Mouse (Mus musculus) gastrocnemius, adult 8-10 months (tissue): ENCODE results near the gene Gm42688. TPM values are rescaled to one million over a fixed set of nuclear protein-coding genes. Genes with fewer than 3 reads are reported as not detected.
"Not testable (repeated sequence)": the region's sequence is repeated elsewhere in the genome, so short reads cannot be mapped to it uniquely, and the experiment has no call there.

ENCODE experiments used
- DNase-seq, 2 experiments: peaks; one replicate each; pipeline ENCODE4 v3.0.0; 2022; ENCODE audit warnings: low spot score in 2 of 2
- microRNA-seq: library from miRNA; unstranded; fragments of <30 nt; microRNA quantifications from one replicate; pipeline ENCODE4 v1.2.0, GENCODE M21; 2022
- total RNA-seq, 4 experiments: library from RNA; stranded (reverse); gene quantifications; 2 replicates each; pipeline ENCODE4 v1.2.4; 2022

Gm42688 gene
- total RNA-seq, 4 experiments from 2014 or later: 0.60 to 0.99 (median 0.82) TPM

GRCm38 (mm10) chr6:83137576-83137950 is 36.1 kb downstream of the Gm42688 start:
- peak; percentile 87 to 89 for DNase-seq

GRCm38 (mm10) chr6:83138056-83138455 is 36.6 kb downstream of the Gm42688 start:
- DNase-seq: no peak

GRCm38 (mm10) chr6:83140044-83140443 is 38.6 kb downstream of the Gm42688 start:
- DNase-seq: no peak

- DNase-seq: no peak
Observed at GRCm38 (mm10) chr6:83141636-83142035, 40.2 kb downstream of the Gm42688 start.

- no peak for DNase-seq
Observed at GRCm38 (mm10) chr6:83142211-83142731, 40.9 kb downstream of the Gm42688 start.

GRCm38 (mm10) chr6:83142886-83143285 is 41.5 kb downstream of the Gm42688 start:
- DNase-seq: no peak

- DNase-seq: no peak
Observed at GRCm38 (mm10) chr6:83145209-83145608, 43.8 kb downstream of the Gm42688 start.

GRCm38 (mm10) chr6:83145805-83146204 is 44.4 kb downstream of the Gm42688 start:
- DNase-seq: no peak

GRCm38 (mm10) chr6:83147280-83147679 is 45.9 kb downstream of the Gm42688 start:
- DNase-seq: no peak

GRCm38 (mm10) chr6:83151721-83152120 is 50.3 kb downstream of the Gm42688 start:
- DNase-seq: no peak

GRCm38 (mm10) chr6:83153038-83153437 is 51.6 kb downstream of the Gm42688 start:
- no peak for DNase-seq

GRCm38 (mm10) chr6:83153485-83153884 is 52.1 kb downstream of the Gm42688 start:
- no peak for DNase-seq

GRCm38 (mm10) chr6:83155552-83156238 is 54.3 kb downstream of the Gm42688 start:
- no peak for DNase-seq

- DNase-seq: no peak
Observed at GRCm38 (mm10) chr6:83156259-83156684, 54.9 kb downstream of the Gm42688 start, which contains the start of the genes Wdr54 and 1700003E16Rik. Gene Wdr54, minus strand, starts transcription at chr6:83156397. Gene 1700003E16Rik, plus strand, starts transcription at chr6:83156404.

GRCm38 (mm10) chr6:83159456-83159855 is 58.0 kb downstream of the Gm42688 start:
- DNase-seq: not testable (repeated sequence)

Small RNA genes lying within 50 kb of the gene (microRNA-seq; reads per million reads assigned to microRNA genes)
- not detected for gene Mir3470a

Other genes starting within 250 kb of the Gm42688 start
- under 1 TPM in 1 of 4 experiments, not detected in 3; 0.61 TPM for gene Sema4f, start 161.8 kb upstream of the Gm42688 start, total RNA-seq
- not detected for gene M1ap, start 154.7 kb upstream of the Gm42688 start, total RNA-seq
- gene Dok1, start 68.1 kb upstream of the Gm42688 start, total RNA-seq: 1 to 10 TPM in 3 of 4 experiments, under 1 TPM in 1; 0.56 to 1.2 (median 1.1) TPM
- 1 to 10 TPM in 3 of 4 experiments, under 1 TPM in 1; 0.97 to 1.5 (median 1.3) TPM for gene Loxl3, start 67.4 kb upstream of the Gm42688 start, total RNA-seq
- gene Aup1, start 47.1 kb upstream of the Gm42688 start, total RNA-seq: 100 to 1,000 TPM in 2 of 4 experiments, 10 to 100 TPM in 2; 91.1 to 109 (median 102) TPM
- gene Htra2, start 46.3 kb upstream of the Gm42688 start, total RNA-seq: 10 to 100 TPM; 16.6 to 16.9 (median 16.7) TPM
- gene Dqx1, start 43.8 kb upstream of the Gm42688 start, total RNA-seq: under 1 TPM; 0.24 to 0.52 (median 0.33) TPM
- not detected for gene Tlx2, start 31.3 kb upstream of the Gm42688 start, total RNA-seq
- gene Pcgf1, start 23.7 kb upstream of the Gm42688 start, total RNA-seq: 1 to 10 TPM; 6.2 to 9.4 (median 7.5) TPM
- gene Lbx2, start 15.2 kb upstream of the Gm42688 start, total RNA-seq: under 1 TPM in 2 of 4 experiments, not detected in 2; 0.63 to 0.94 TPM
- gene Ccdc142, start within 50 bp of the Gm42688 start, total RNA-seq: 1 to 10 TPM in 3 of 4 experiments, not detected in 1; 1.1 to 2.3 (median 1.3) TPM
- 100 to 1,000 TPM; 102 to 112 (median 107) TPM for gene Mrpl53, start 7.4 kb downstream of the Gm42688 start, total RNA-seq
- gene Mogs, start 13.9 kb downstream of the Gm42688 start, total RNA-seq: 1 to 10 TPM; 5.3 to 5.9 (median 5.5) TPM
- 10 to 100 TPM; 39.1 to 50.7 (median 45.1) TPM for gene Wbp1, start 19.9 kb downstream of the Gm42688 start, total RNA-seq
- 10 to 100 TPM; 14.3 to 18.2 (median 16.2) TPM for gene Ino80b, start 23.8 kb downstream of the Gm42688 start, total RNA-seq
- 10 to 100 TPM in 3 of 4 experiments, 1 to 10 TPM in 1; 9.0 to 12.2 (median 10.9) TPM for gene Rtkn, start 33.8 kb downstream of the Gm42688 start, total RNA-seq
- gene Wdr54, start 54.8 kb downstream of the Gm42688 start, total RNA-seq: 1 to 10 TPM in 3 of 4 experiments, under 1 TPM in 1; 0.87 to 2.3 (median 1.1) TPM
- gene 1700003E16Rik, start 54.8 kb downstream of the Gm42688 start, total RNA-seq: under 1 TPM in 2 of 4 experiments, not detected in 2; 0.13 to 0.15 TPM
- gene Dctn1, start 64.3 kb downstream of the Gm42688 start, total RNA-seq: 100 to 1,000 TPM; 117 to 131 (median 127) TPM
- gene Slc4a5, start 118.2 kb downstream of the Gm42688 start, total RNA-seq: not detected
- 1 to 10 TPM; 2.9 to 4.7 (median 3.2) TPM for gene Mthfd2, start 224.3 kb downstream of the Gm42688 start, total RNA-seq
- 10 to 100 TPM in 1 of 4 experiments, 1 to 10 TPM in 3; 7.8 to 10.0 (median 8.7) TPM for gene Mob1a, start 224.4 kb downstream of the Gm42688 start, total RNA-seq
- 100 to 1,000 TPM; 190 to 220 (median 193) TPM for gene Bola3, start 247.5 kb downstream of the Gm42688 start, total RNA-seq